Mouse (Mus musculus) cortical plate, adult 2 months (tissue): Measurements from ENCODE around the gene Slc4a1. TPM values are rescaled to one million over a fixed set of nuclear protein-coding genes. Genes with fewer than 3 reads are reported as not detected.

Source experiments
- H3K27ac ChIP-seq: fragments of 200-500 bp; 2 replicates; pipeline ENCODE4 v1.5.1; 2012; ENCODE audit warnings: low read length, control low read depth, inconsistent platforms; ENCODE audit not compliant: insufficient read depth
- H3K4me1 ChIP-seq: fragments of 200-500 bp; 2 replicates; pipeline ENCODE4 v1.6.1; 2011; ENCODE audit warnings: low read length; ENCODE audit not compliant: control insufficient read depth, insufficient read depth
- H3K4me3 ChIP-seq: fragments of 200-500 bp; 2 replicates; pipeline ENCODE4 v1.5.1; 2011; ENCODE audit warnings: mild to moderate bottlenecking, low read length, control low read depth; ENCODE audit not compliant: insufficient read depth
- CTCF ChIP-seq: fragments of 200-500 bp; IDR thresholded peaks from 2 replicates; pipeline ENCODE4 v1.5.1; 2011; ENCODE audit warnings: mild to moderate bottlenecking, control low read depth, low read length; ENCODE audit not compliant: insufficient read depth; ENCODE audit errors: extremely low read depth
- POLR2A ChIP-seq: fragments of 200-500 bp; IDR thresholded peaks from 2 replicates; pipeline ENCODE4 v1.6.1; 2011; ENCODE audit warnings: mild to moderate bottlenecking, low read length, control low read depth; ENCODE audit not compliant: insufficient read depth; ENCODE audit errors: extremely low read depth
- polyA plus RNA-seq: library from polyadenylated mRNA; depleted of rRNA; stranded (reverse); fragments of >200 nt; gene quantifications from 2 replicates; pipeline ENCODE4 v1.2.3, GENCODE M21; 2012

Gene Slc4a1
- polyA plus RNA-seq, 1 experiment: 0.04 TPM

GRCm38 (mm10) chr11:102367504-102368280, 1.7 kb upstream of the Slc4a1 start:
- Histone ChIP-seq H3K4me3 (no peak overlapping the region), H3K4me1 (no peaks in the 10 kb centered on the region), H3K27ac (no peak overlapping the region)
- TF ChIP-seq POLR2A (no peak), CTCF (no peak)

GRCm38 (mm10) chr11:102365699-102366098, 304 bp downstream of the Slc4a1 start:
- TF ChIP-seq CTCF (no peak), POLR2A (no peak)
- no peak overlapping the region for H3K4me3 ChIP-seq
- H3K4me1 ChIP-seq: no peaks in the 10 kb centered on the region
- H3K27ac ChIP-seq: no peak overlapping the region

- H3K4me1 ChIP-seq: no peaks in the 10 kb centered on the region
- H3K27ac ChIP-seq: no peak overlapping the region
- no peak overlapping the region for H3K4me3 ChIP-seq
- no peak for TF ChIP-seq CTCF
- no peak for TF ChIP-seq POLR2A
These were observed 1.2 kb downstream of the Slc4a1 start for GRCm38 (mm10) chr11:102364570-102365371.

- Histone ChIP-seq H3K27ac (no peak overlapping the region), H3K4me1 (no peaks in the 10 kb centered on the region), H3K4me3 (no peak overlapping the region)
- TF ChIP-seq POLR2A (no peak), CTCF (no peak)
These were observed 2.4 kb downstream of the Slc4a1 start for GRCm38 (mm10) chr11:102363623-102364022.

GRCm38 (mm10) chr11:102361776-102362495, 4.1 kb downstream of the Slc4a1 start:
- Histone ChIP-seq H3K27ac (no peak overlapping the region), H3K4me3 (no peak overlapping the region), H3K4me1 (no peaks in the 10 kb centered on the region)
- TF ChIP-seq POLR2A (no peak), CTCF (no peak)

GRCm38 (mm10) chr11:102358365-102358764, 7.6 kb downstream of the Slc4a1 start:
- no peak for TF ChIP-seq CTCF
- TF ChIP-seq POLR2A: no peak
- Histone ChIP-seq H3K4me1 (no peaks in the 10 kb centered on the region), H3K27ac (no peak overlapping the region), H3K4me3 (no peak overlapping the region)

- Histone ChIP-seq H3K27ac (no peak overlapping the region), H3K4me3 (no peak overlapping the region), H3K4me1 (no peaks in the 10 kb centered on the region)
- TF ChIP-seq POLR2A (no peak), CTCF (no peak)
These were observed 9.2 kb downstream of the Slc4a1 start for GRCm38 (mm10) chr11:102356636-102357350.

- Histone ChIP-seq H3K27ac (no peak overlapping the region), H3K4me3 (no peak overlapping the region), H3K4me1 (no peaks in the 10 kb centered on the region)
- TF ChIP-seq POLR2A (no peak), CTCF (no peak)
These were observed 9.8 kb downstream of the Slc4a1 start for GRCm38 (mm10) chr11:102356190-102356589.

GRCm38 (mm10) chr11:102355501-102355900, 10.5 kb downstream of the Slc4a1 start:
- Histone ChIP-seq H3K4me1 (no peaks in the 10 kb centered on the region), H3K27ac (no peak overlapping the region), H3K4me3 (no peak overlapping the region)
- no peak for TF ChIP-seq POLR2A
- no peak for TF ChIP-seq CTCF
